Mouse (Mus musculus) frontal cortex, adult (tissue): ENCODE measurements at regions not wholly inside any gene's neighbourhood (a gene's known extent, or its start where the extent isn't known, plus 50 kb on each side); places are given as distances from the start of the nearest gene placed in this dataset.
A peak's percentile ranks its signal among the peaks of the same experiment; 100 is the strongest.

Experiments
- ATAC-seq: cut with Nextera tagmentation; 2 replicates; pipeline ENCODE4 v1.9.2; 2017; ENCODE audit warnings: mild to moderate bottlenecking, moderate library complexity, mixed read lengths; ENCODE audit not compliant: low TSS enrichment

DNA sequence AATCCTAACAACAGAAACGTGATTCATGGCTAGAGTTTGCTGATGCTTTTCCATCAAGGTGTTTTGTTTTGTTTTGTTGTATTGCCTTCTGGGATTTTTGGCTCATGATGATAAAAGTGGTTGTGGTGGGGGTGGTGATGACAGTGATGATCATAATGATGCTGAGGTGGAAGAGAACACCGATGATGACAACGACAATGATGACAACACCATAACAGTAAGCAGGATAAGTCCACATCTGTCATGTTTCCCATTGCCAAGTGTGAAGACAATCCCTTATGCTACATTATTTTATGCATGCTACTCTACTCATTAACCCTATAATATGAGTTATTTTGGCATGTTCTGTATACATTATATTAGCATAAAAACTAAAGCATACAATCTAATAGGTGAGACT is 477.0 kb downstream of the Trhde start:
- ATAC-seq, result no peak

DNA sequence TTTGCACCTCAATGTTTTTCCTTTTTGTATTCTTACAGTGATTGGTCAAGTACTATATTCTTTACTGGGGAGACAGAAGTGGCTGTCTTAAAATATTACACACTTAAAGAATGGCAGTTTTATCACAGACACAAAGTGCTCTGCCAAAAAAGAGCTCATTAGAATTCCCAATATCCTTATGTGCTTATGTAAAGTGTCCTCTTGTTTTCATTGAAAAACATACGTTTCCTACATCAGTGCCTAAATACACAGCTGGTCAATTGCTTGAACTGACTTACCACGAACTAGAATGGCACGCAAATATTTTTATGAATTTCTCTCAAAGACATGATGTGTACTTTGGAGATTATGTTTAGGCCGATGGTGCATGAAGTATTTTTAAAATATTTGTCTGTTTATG is 480.6 kb downstream of the Trhde start:
- no peak for ATAC-seq

DNA sequence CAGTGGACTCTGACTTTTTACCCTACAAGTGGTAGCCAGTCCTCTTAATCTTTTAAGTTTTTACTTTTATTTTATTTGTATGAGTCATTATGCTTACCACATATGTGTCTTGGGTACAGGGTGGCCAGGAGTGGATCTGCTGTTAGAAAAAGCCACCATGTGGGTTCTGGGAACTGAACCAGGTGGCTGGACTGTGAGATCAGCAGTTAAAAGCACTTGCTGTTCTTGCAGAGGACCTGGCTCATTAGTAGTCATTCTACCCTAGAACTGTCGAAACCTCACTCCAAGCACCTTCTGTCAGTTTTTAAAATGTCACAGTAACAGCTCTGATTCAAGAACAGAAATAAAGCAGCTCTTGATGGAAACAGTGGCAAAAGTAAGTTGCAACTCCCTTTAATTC is 483.6 kb downstream of the Trhde start:
- ATAC-seq, result peak; percentile 90
